Mouse (Mus musculus) hindbrain, embryonic 10.5 days (tissue): ENCODE results near the gene Kcnk13. TPM values are rescaled to one million over a fixed set of nuclear protein-coding genes. Genes with fewer than 3 reads are reported as not detected.
"Not testable (repeated sequence)": the region's sequence is repeated elsewhere in the genome, so short reads cannot be mapped to it uniquely, and the experiment has no call there.

Experiments used
- DNase-seq: peaks from one replicate; pipeline ENCODE4 v3.0.0-alpha.2; 2017; ENCODE audit warnings: low spot score
- H3K27ac ChIP-seq: fragments of 300-500 bp; sonication (generic); 2 replicates; pipeline ENCODE4 v1.5.1; 2016; ENCODE audit warnings: mild to moderate bottlenecking, moderate library complexity
- H3K27me3 ChIP-seq: fragments of 300-500 bp; sonication (generic); 2 replicates; pipeline ENCODE4 v1.6.1; 2016; ENCODE audit warnings: mild to moderate bottlenecking; ENCODE audit not compliant: poor library complexity, insufficient read depth, severe bottlenecking
- H3K36me3 ChIP-seq: fragments of 300-500 bp; sonication (generic); 2 replicates; pipeline ENCODE4 v1.6.1; 2016; ENCODE audit warnings: mild to moderate bottlenecking, moderate library complexity
- H3K4me1 ChIP-seq: fragments of 300-500 bp; sonication (generic); replicated peaks from 2 replicates; pipeline ENCODE4 v1.6.1; 2016; ENCODE audit warnings: mild to moderate bottlenecking
- H3K4me3 ChIP-seq: fragments of 300-500 bp; sonication (generic); 2 replicates; pipeline ENCODE4 v1.5.1; 2016; ENCODE audit warnings: mild to moderate bottlenecking, moderate library complexity
- H3K9me3 ChIP-seq: fragments of 300-500 bp; sonication (generic); 2 replicates; pipeline ENCODE4 v1.6.1; 2016; ENCODE audit warnings: mild to moderate bottlenecking, moderate library complexity
- WGBS: fragments of 180-500 bp; shearing (Covaris S2); methylation state at CpG from one replicate; pipeline ENCODE4 v1.1.7; 2016; 5-methylcytosine and 5-hydroxymethylcytosine counted together
- polyA plus RNA-seq: library from polyadenylated mRNA; unstranded; fragments of >200 nt; fragmentation: Nextera tagmentation; extraction: Ambion mirVana; gene quantifications from 2 replicates; pipeline ENCODE4 v1.2.1, GENCODE M21; 2016

The Kcnk13 gene
- polyA plus RNA-seq, 1 experiment from 2014 or later: 0.13 TPM

GRCm38 (mm10) chr12:99971205-99971894, 7.1 kb downstream of the Kcnk13 start:
- 75% methylated on average over 7 of the region's 7 CpGs for WGBS

GRCm38 (mm10) chr12:99972825-99973224, 8.5 kb downstream of the Kcnk13 start:
- peaks cover 22% of the 10 kb centered on the region for H3K27me3 ChIP-seq
- DNase-seq: no peak
- WGBS: 57% methylated on average over 7 of the region's 7 CpGs
- H3K36me3 ChIP-seq: no peaks in the 10 kb centered on the region
- H3K4me3 ChIP-seq: no peak overlapping the region
- H3K4me1 ChIP-seq: no peaks in the 10 kb centered on the region
- H3K27ac ChIP-seq: no peak overlapping the region
- H3K9me3 ChIP-seq: peaks cover 4% of the 10 kb centered on the region; the same call in 1 of the 2 replicates

More at GRCm38 (mm10) chr12:99971205-99971894, 7.1 kb downstream of the Kcnk13 start:
- not testable (repeated sequence) for H3K27ac ChIP-seq, H3K4me1 ChIP-seq, DNase-seq, H3K9me3 ChIP-seq, H3K4me3 ChIP-seq, H3K36me3 ChIP-seq
- peaks cover 37% of the 10 kb centered on the region for H3K27me3 ChIP-seq

- no peak for DNase-seq
- H3K27ac ChIP-seq: no peak overlapping the region
- no peak overlapping the region for H3K4me3 ChIP-seq
- peaks cover 14% of the 10 kb centered on the region for H3K27me3 ChIP-seq
- no peaks in the 10 kb centered on the region for H3K36me3 ChIP-seq
- H3K9me3 ChIP-seq: peaks cover 4% of the 10 kb centered on the region; the same call in 1 of the 2 replicates
- 85% methylated on average over 1 of the region's 1 CpGs for WGBS
- no peaks in the 10 kb centered on the region for H3K4me1 ChIP-seq
Measured at GRCm38 (mm10) chr12:99973659-99974058, 9.4 kb downstream of the Kcnk13 start.

GRCm38 (mm10) chr12:99979541-99979940, 15.2 kb downstream of the Kcnk13 start:
- no peaks in the 10 kb centered on the region for H3K4me1 ChIP-seq
- no peak overlapping the region for H3K27ac ChIP-seq
- H3K4me3 ChIP-seq: no peak overlapping the region
- WGBS: 86% methylated on average over 4 of the region's 4 CpGs
- no peaks in the 10 kb centered on the region; the same call in 1 of the 2 replicates for H3K9me3 ChIP-seq
- no peaks in the 10 kb centered on the region for H3K36me3 ChIP-seq
- no peak for DNase-seq
- H3K27me3 ChIP-seq: no peaks in the 10 kb centered on the region

GRCm38 (mm10) chr12:99986797-99987196, 22.5 kb downstream of the Kcnk13 start:
- 93% methylated on average over 5 of the region's 5 CpGs for WGBS

GRCm38 (mm10) chr12:99988144-99988543, 23.8 kb downstream of the Kcnk13 start:
- no peak overlapping the region for H3K4me3 ChIP-seq
- H3K36me3 ChIP-seq: no peaks in the 10 kb centered on the region
- peaks cover 4% of the 10 kb centered on the region; the same call in 1 of the 2 replicates for H3K9me3 ChIP-seq
- DNase-seq: no peak
- H3K27ac ChIP-seq: no peak overlapping the region
- peaks cover under 1% of the 10 kb centered on the region; the same call in 1 of the 2 replicates for H3K4me1 ChIP-seq
- H3K27me3 ChIP-seq: no peaks in the 10 kb centered on the region
- WGBS: 87% methylated on average over 2 of the region's 2 CpGs

More at GRCm38 (mm10) chr12:99986797-99987196, 22.5 kb downstream of the Kcnk13 start:
- no peak for DNase-seq
- Histone ChIP-seq H3K36me3 (no peaks in the 10 kb centered on the region), H3K9me3 (peaks cover 4% of the 10 kb centered on the region; the same call in 1 of the 2 replicates), H3K4me1 (no peaks in the 10 kb centered on the region), H3K27me3 (no peaks in the 10 kb centered on the region), H3K27ac (no peak overlapping the region), H3K4me3 (no peak overlapping the region)

- WGBS: 92% methylated on average over 11 of the region's 11 CpGs
- H3K9me3 ChIP-seq: peaks cover 4% of the 10 kb centered on the region; the same call in 1 of the 2 replicates
- no peak for DNase-seq
Measured at GRCm38 (mm10) chr12:99992362-99992862, 28.1 kb downstream of the Kcnk13 start.

GRCm38 (mm10) chr12:99993146-99993890, 29.0 kb downstream of the Kcnk13 start:
- H3K27ac ChIP-seq: peak overlapping the region; percentile 37; the same call in 1 of the 2 replicates
- 83% methylated on average over 10 of the region's 10 CpGs for WGBS

More at GRCm38 (mm10) chr12:99992362-99992862, 28.1 kb downstream of the Kcnk13 start:
- Histone ChIP-seq H3K27ac (no peak overlapping the region), H3K4me1 (peaks cover 9% of the 10 kb centered on the region), H3K4me3 (no peak overlapping the region), H3K27me3 (no peaks in the 10 kb centered on the region), H3K36me3 (no peaks in the 10 kb centered on the region)

GRCm38 (mm10) chr12:99995951-99996350, 31.7 kb downstream of the Kcnk13 start:
- H3K27ac ChIP-seq: no peak overlapping the region
- H3K27me3 ChIP-seq: no peaks in the 10 kb centered on the region
- DNase-seq: no peak
- H3K4me1 ChIP-seq: peaks cover 9% of the 10 kb centered on the region
- H3K36me3 ChIP-seq: no peaks in the 10 kb centered on the region
- H3K9me3 ChIP-seq: peaks cover 4% of the 10 kb centered on the region; the same call in 1 of the 2 replicates
- no peak overlapping the region for H3K4me3 ChIP-seq
- 92% methylated on average over 5 of the region's 5 CpGs for WGBS

More at GRCm38 (mm10) chr12:99993146-99993890, 29.0 kb downstream of the Kcnk13 start:
- H3K36me3 ChIP-seq: no peaks in the 10 kb centered on the region
- DNase-seq: no peak
- no peak overlapping the region for H3K4me3 ChIP-seq
- peaks cover 4% of the 10 kb centered on the region; the same call in 1 of the 2 replicates for H3K9me3 ChIP-seq
- H3K4me1 ChIP-seq: peaks cover 9% of the 10 kb centered on the region
- no peaks in the 10 kb centered on the region for H3K27me3 ChIP-seq

GRCm38 (mm10) chr12:99999726-100000125, 35.4 kb downstream of the Kcnk13 start:
- DNase-seq: no peak
- H3K4me1 ChIP-seq: 0 out of 2 replicates have a peak, but pooled peaks cover 3% of the 10 kb centered on the region
- H3K27ac ChIP-seq: no peak overlapping the region
- no peaks in the 10 kb centered on the region for H3K9me3 ChIP-seq
- no peaks in the 10 kb centered on the region for H3K27me3 ChIP-seq
- 89% methylated on average over 5 of the region's 5 CpGs for WGBS
- no peak overlapping the region for H3K4me3 ChIP-seq
- no peaks in the 10 kb centered on the region for H3K36me3 ChIP-seq

- Histone ChIP-seq H3K4me3 (no peak overlapping the region), H3K4me1 (0 out of 2 replicates have a peak, but pooled peaks cover 3% of the 10 kb centered on the region), H3K36me3 (no peaks in the 10 kb centered on the region), H3K9me3 (no peaks in the 10 kb centered on the region), H3K27me3 (no peaks in the 10 kb centered on the region), H3K27ac (no peak overlapping the region)
- WGBS: 77% methylated on average over 7 of the region's 7 CpGs
- DNase-seq: no peak
Measured at GRCm38 (mm10) chr12:100000381-100000780, 36.1 kb downstream of the Kcnk13 start.

- H3K4me1 ChIP-seq: 0 out of 2 replicates have a peak, but pooled peaks cover 3% of the 10 kb centered on the region
- H3K4me3 ChIP-seq: no peak overlapping the region
- H3K9me3 ChIP-seq: no peaks in the 10 kb centered on the region
- no peaks in the 10 kb centered on the region for H3K27me3 ChIP-seq
- WGBS: 90% methylated on average over 3 of the region's 3 CpGs
- no peak overlapping the region for H3K27ac ChIP-seq
- H3K36me3 ChIP-seq: no peaks in the 10 kb centered on the region
- DNase-seq: no peak
Measured at GRCm38 (mm10) chr12:100001246-100001645, 36.9 kb downstream of the Kcnk13 start.
